Mouse (Mus musculus): Measurements from ENCODE around the gene Palb2. TPM values are rescaled to one million over a fixed set of nuclear protein-coding genes. Genes with fewer than 3 reads are reported as not detected.

The Palb2 gene
- 1 to 10 TPM in 1 of 4 experiments, under 1 TPM in 3; 0.24 to 1.2 (median 0.42) TPM for total RNA-seq (2022)

GRCm38 (mm10) chr7:122132497-122133337 lies at the start of gene Palb2, which contains the start of gene Dctn5:
Gene Palb2, minus strand, starts transcription at chr7:122132985.
Gene Dctn5, plus strand, starts transcription at chr7:122133041.
- DNase-seq (ENCODE audit: low spot score in 2 of 2): peak; percentile 95

DNA sequence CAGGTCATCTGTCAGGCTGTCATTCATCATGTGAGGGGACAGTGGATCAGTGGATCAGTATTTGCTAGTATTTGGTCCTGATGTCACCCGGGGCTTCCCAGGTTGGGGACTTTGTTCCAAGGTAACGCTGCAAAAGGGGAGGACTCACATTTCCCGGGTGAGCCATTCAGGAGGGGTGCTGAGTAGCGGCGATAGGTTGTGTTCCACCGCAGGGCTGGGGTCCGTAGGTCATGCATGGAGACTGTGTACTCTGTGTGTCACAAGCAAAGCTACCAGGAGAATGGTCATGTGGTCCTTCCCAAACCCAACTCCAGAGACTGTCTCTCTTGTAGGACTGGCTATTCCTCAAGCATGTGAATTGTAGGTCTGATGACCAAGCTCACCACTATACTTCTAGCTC lies 47.9 kb upstream of the Palb2 start:
- DNase-seq (ENCODE audit: low spot score in 2 of 2): no peak

DNA sequence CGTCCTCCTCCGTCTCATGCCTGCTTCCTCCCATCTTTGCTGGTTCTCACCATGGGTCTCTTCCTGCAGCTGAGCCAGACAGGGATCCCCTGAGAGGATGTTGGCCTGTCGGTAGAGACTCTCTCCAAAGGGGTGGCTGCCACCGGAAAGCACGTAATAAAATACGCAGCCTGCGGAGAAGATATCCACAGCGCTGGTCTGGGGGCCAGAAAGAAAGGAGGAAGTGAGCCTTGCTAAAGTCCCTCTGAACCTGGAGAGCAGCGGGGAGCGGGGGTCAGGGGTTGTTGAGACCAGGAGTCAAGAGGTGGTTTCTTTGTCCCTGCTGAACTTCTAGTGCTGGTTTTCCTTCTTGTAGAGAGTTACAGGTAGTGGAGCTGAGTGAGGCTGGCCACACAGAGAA lies 38.8 kb upstream of the Palb2 start:
- no peak for DNase-seq (ENCODE audit: low spot score in 2 of 2)

DNA sequence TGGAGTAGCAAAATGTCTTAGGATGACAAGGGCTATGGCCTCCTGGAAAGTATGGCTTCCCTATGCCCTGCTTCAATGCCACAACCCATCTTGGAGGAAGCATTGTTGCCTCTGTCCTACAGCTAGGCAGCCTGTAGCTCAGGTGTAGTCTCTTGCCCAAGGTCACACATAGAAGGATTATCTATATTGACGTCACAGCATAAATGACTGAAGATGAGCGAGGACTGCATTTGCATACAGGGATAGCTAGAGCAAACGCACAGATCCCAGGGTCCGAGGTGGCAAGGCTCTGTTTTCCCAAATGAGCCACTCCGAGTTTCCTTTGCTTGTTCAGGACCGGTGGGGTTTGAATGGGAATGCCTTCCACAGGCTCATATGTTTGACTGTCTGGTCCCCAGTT lies 37.9 kb upstream of the Palb2 start:
- no peak for DNase-seq (ENCODE audit: low spot score in 2 of 2)

DNA sequence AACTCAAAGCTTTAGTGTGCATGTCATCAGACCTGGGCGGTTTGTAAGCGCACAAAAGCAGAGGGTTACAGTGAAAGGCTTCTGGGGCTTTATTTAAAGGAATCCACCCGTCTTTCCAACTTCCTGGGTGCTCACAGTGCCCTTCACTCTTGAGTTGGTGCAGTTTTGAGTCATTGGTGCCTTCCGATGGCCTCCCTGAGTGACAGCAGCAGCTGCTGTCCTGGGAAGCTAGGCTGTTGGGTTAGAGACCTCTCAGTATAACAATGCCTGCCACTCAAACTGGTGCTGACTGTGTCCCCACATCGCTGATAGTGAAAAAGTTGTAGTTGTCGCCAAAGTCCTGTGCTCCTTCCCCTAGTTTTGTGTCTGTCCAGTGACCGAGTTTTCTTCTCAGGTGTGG lies 34.4 kb upstream of the Palb2 start:
- DNase-seq (ENCODE audit: low spot score in 2 of 2): no peak

DNA sequence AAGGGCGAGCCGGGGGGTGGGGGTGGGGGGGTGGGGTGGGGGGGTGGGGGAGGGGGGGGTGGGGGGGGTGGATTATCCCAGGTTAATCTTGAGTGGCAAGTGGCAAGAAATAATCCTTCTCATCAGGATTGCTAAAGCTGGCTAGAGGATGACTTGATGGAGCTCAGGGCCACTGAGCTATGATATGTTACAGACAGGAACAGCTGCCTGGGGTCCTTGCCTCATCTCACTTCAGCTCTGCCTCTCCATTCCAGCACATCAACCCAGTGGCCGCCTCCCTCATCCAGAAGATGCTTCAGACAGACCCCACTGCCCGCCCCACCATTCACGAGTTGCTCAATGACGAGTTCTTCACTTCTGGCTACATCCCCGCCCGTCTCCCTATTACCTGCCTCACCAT lies 31.0 kb upstream of the Palb2 start:
- no peak for DNase-seq (ENCODE audit: low spot score in 2 of 2)

DNA sequence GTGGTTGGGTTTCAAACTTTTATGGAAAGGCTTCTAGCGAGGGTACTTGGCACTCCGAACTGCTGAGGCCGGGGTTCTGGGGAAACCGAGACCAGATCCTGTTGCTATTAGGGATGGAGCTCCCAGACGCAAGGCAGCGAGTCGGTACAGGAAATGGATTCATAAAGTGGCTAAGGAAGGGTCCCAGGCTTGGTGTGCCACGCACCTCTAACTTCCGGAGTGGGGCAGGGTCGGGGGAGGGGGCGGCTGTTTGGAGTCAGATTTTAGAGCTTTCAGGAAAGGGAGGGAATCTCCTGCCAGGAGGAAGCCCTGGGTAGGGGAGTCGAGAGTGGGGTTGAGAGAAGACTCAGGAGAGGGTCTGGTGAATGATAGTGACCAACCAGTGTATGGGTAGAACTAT lies 27.3 kb upstream of the Palb2 start:
- DNase-seq (ENCODE audit: low spot score in 2 of 2): no peak

DNA sequence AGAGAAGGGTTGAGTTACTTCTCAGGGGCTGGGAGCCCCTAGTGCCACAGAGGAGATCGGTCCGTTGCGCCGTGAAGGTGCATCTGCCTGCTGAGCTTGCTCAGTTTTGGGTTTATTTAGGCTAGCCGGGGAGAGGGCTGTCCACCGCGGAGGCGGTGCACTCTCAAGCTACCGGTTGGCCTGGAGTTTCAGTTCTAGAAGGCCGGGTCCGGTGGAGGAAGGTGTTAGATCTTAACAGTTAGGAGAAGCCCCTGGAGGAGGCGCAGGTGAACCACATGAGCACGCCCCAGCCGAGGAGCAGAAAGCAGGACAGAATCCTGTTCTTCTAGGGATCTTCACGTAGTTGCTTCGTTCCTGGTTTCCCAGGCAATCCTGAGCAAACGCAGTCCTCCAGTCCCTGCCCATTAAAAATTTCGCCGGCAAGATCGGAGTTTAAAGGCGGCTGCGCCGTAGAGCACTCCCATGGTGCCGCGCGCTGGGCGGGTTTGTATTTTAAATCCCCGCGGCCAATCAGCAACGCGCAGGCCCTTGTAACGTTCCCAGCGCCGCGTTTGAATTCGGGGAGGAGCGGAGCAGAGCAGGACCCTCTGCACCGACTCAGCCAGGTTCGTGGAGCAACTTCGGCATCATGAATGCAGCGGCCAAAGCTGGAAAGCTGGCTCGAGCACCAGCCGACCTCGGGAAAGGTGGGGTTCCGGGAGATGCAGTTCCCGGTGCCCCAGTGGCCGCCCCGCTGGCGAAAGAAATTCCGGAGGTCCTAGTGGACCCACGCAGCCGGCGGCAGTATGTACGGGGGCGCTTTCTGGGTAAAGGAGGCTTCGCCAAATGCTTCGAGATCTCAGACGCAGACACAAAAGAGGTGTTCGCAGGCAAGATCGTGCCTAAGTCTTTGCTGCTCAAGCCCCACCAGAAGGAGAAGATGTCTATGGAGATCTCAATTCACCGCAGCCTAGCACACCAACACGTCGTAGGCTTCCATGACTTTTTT lies 26.4 kb upstream of the Palb2 start, which contains the start of gene Plk1:
Gene Plk1 (plus strand): TSS at position 525 of the 988 bp plus-strand sequence.
- DNase-seq (ENCODE audit: low spot score in 2 of 2): peak; percentile 13 to 38

DNA sequence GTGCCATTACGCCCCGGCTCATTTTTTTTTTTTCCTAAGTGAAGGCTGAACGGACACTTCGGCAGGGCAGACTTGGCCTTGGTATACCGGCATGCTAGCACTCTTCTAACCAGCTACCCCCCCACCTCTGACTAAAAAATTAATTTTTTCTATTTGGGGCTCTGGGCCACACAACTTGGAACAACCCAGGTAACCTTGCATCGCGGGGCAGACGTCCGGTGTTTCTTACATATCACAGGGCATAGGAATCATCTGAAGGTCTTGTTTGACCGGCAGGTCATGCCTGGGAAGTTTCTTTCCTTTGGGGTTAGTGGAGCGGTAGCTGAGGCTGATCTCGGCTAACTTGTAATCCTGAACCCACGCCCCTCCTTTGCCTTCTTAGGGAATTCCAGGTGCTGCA lies 25.7 kb upstream of the Palb2 start:
- no peak for DNase-seq (ENCODE audit: low spot score in 2 of 2)

- no peak for DNase-seq (ENCODE audit: low spot score in 2 of 2)
These were observed 19.7 kb upstream of the Palb2 start for GRCm38 (mm10) chr7:122152473-122152872.

- no peak for DNase-seq (ENCODE audit: low spot score in 2 of 2)
These were observed 8.2 kb upstream of the Palb2 start for GRCm38 (mm10) chr7:122140991-122141390.

- no peak for DNase-seq (ENCODE audit: low spot score in 2 of 2)
These were observed 5.4 kb upstream of the Palb2 start for GRCm38 (mm10) chr7:122138190-122138589.

DNA sequence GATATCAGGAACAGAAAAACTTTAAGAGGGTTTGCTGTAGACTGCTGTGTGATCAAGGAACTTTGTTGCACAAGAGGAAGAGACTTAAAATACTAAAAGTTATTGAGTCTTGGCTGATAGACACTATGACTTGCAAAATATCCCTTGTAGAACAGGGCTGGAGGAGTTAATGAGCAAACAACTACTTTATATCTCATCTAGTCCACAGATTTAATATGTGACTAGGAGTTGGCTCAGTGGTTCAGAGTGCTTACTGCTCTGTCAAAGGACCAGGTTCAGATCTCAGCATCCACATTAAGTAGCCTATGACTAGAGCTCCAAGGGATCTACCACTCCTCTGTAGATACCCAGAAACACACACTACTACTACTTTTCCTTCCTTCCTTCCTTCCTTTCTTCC lies 4.3 kb upstream of the Palb2 start:
- no peak for DNase-seq (ENCODE audit: low spot score in 2 of 2)

GRCm38 (mm10) chr7:122135070-122135469 lies 2.3 kb upstream of the Palb2 start:
- no peak for DNase-seq (ENCODE audit: low spot score in 2 of 2)

DNA sequence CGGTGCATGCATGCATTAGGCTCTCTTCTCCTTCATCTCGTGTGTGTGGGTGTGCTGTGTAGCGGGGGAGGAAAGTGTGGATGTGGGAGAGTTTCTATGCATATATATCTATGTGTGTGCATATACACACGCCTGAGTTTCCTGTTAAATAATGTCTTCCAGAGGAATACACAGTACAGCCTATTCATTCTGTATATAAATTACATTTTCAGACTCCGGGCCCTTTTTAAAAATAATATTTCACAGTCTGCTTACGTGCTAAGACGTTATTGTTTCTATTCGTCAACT lies 497 bp upstream of the Palb2 start:
- no peak for DNase-seq (ENCODE audit: low spot score in 2 of 2)

GRCm38 (mm10) chr7:122131834-122132233 lies 951 bp downstream of the Palb2 start:
- DNase-seq (ENCODE audit: low spot score in 2 of 2): no peak

- no peak for DNase-seq (ENCODE audit: low spot score in 2 of 2)
These were observed 5.8 kb downstream of the Palb2 start for GRCm38 (mm10) chr7:122126946-122127345.

DNA sequence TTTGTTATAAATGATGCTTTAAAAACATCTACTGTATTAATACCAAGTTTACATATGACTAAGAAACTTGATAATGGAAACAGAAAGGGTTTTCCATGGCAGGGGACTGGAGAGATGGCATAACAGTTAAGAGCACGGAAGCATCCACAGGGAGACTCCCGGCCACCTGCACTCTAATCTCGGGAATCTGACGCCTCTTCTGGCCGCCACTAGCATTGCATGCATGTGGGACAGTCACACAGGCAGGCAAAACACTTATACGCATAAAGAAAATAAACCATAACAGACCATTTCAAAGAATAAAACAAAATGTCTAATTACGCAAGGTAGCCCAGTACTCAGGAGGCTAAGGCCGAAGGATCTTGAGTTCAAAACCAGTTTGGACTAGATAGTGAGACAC lies 7.1 kb downstream of the Palb2 start:
- no peak for DNase-seq (ENCODE audit: low spot score in 2 of 2)

- no peak for DNase-seq (ENCODE audit: low spot score in 2 of 2)
These were observed 9.3 kb downstream of the Palb2 start for GRCm38 (mm10) chr7:122123518-122123917.

DNA sequence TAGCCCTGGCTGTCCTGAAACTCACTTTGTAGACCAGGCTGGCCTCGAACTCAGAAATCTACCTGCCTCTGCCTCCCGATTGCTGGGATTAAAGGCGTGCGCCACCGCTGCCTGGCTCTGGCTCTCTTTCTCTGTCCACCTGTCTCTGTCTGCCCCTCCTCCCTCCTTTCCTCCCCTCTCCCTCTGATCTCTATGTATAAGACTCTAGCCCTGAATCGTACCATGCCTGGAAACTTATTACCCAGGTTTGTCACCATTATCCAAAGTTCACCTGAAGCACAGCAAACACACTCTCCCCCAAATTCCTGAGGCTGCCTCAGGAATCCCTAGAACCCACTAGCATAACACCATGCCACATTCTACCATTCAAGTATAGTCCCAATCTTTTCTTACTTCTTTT lies 24.6 kb downstream of the Palb2 start:
- no peak for DNase-seq (ENCODE audit: low spot score in 2 of 2)

DNA sequence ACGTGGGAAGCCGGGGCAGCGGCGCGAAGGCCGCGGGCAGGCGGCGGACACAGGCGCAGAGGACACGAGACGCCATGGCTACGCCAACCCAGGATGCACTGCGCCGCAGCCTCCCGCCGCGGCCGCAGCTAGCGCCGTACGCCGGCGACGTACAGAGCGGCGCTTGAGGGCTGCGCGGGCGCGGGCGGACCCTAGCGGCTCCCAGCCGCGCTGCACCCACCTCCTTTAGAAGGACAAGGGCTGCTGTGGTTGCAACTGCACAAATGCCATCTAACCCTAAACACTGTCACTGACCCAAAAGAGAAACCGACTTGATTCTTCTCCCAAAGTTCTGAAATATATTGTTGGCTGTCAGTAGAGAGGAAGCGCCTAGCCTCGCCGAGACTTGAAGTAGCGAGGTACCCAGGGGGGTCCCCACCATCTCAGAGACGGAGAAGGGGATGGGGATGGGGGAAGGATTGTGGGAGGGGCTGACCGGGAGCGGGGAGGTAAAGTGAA lies 31.0 kb downstream of the Palb2 start, which contains the start of gene Ndufab1:
Gene Ndufab1 (minus strand): TSS at position 140 of the 498 bp plus-strand sequence.
- peak; percentile 69 to 78 for DNase-seq (ENCODE audit: low spot score in 2 of 2)

All from gastrocnemius, adult 8-10 months (tissue).